9 mouse cellular contexts compared by ENCODE assay signal in the genomic region with DNA sequence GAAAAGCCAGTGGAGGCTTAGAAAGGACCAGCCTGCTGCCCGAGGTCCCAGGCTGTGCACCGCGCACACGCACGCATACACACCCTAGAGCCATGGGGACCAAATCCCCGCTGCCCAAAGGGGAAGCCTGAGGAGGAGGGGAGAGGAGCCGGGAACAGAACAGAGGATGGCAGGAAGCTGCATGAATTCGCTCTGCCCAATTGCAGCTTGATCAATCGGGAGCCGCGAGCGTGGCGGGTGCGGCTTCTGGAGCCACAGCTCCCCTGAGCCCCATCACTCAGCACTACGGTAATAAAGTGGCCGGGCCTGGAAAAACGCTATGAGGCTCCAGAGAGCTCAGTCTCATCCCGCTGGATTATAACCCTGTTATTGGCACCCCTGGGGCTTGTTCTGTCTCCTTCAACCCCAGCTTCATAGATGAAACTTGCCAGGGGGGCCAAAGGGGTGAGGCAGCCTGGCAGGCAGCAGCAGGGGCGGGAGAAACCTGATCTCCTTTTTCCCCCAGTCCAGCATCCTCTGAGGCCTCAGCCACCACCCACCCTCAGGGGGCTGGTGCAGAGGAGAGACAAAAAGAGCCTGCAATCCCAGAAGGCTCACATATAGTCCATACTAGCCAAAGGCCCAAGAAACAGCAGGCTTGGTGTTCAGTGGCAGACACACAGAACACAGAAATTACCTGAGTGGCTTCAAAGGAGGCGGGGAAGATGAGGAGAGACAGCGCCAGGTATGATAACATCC. TPM values are rescaled to one million over a fixed set of nuclear protein-coding genes. Genes with fewer than 3 reads are reported as not detected.
DNase-seq lines count a peak whose midpoint lies in the region; ATAC-seq lines count a peak whose summit lies in the region.
"Had no signal": no experiment of that assay in that cellular context is flagged by ENCODE, and none has a peak within 500 bp of the region (broad histone marks: within the 10 kb centered on the region; RNA-seq: fewer than 3 reads in every experiment).

No protein-coding gene starts in this region.

- H3K36me3 ChIP-seq in limb, embryonic 11.5 days (ENCODE audit: control insufficient read depth, insufficient read depth, low read length), result no peaks in the 10 kb centered on the region
- H3K36me3 ChIP-seq in stomach, embryonic 16.5 days (ENCODE audit: control insufficient read depth, insufficient read depth, low read length), result no peaks in the 10 kb centered on the region

- no peaks in the 10 kb centered on the region for H3K27me3 ChIP-seq in limb, embryonic 11.5 days (ENCODE audit: control insufficient read depth, insufficient read depth, low read length)
- H3K27me3 ChIP-seq in stomach, embryonic 16.5 days (ENCODE audit: control insufficient read depth, insufficient read depth, low read length), result peaks cover 10% of the 10 kb centered on the region; the same call in 1 of the 2 replicates

- H3K9ac ChIP-seq in limb, embryonic 11.5 days (ENCODE audit: low read length), result no peak overlapping the region
- peak overlapping the region; percentile 16; the same call in 1 of the 2 replicates for H3K9ac ChIP-seq in stomach, embryonic 16.5 days (ENCODE audit: low read length)
- H3K9ac ChIP-seq: liver, embryonic 14.5 days had no signal

- H3K4me2 ChIP-seq in limb, embryonic 11.5 days (ENCODE audit: low read depth, severe bottlenecking), result peak overlapping the region; percentile 48
- peak overlapping the region; percentile 17 for H3K4me2 ChIP-seq in stomach, embryonic 16.5 days (ENCODE audit: low read depth, low read length)

- H3K4me3 ChIP-seq in limb, embryonic 11.5 days (ENCODE audit: low read depth, low read length), result no peak overlapping the region
- no peak overlapping the region for H3K4me3 ChIP-seq in stomach, embryonic 16.5 days (replicated peaks; ENCODE audit: low read length)

- DNase-seq in cerebellum, adult 8-10 months, result peak; percentile 9
- no peak for DNase-seq in cerebellum, postnatal 4 days (ENCODE audit: low spot score in 2 of 2)
- peak; percentile 18 for DNase-seq in right cerebral cortex, postnatal 4 days
- no peak for DNase-seq in right cerebral cortex, postnatal 36 days (ENCODE audit: low spot score in 2 of 2)
- peak; percentile 57 for DNase-seq in limb, embryonic 11.5 days (ENCODE audit: low spot score)
- DNase-seq in liver, result no peak
- DNase-seq in left cerebral cortex, adult 8-10 months (ENCODE audit: low spot score in 2 of 2), result no peak

- WGBS in limb, embryonic 11.5 days, result 10% methylated on average over 21 of the region's 21 CpGs
- WGBS in stomach, embryonic 16.5 days, result 17% methylated on average over 21 of the region's 21 CpGs

- peaks cover 8% of the 10 kb centered on the region for H3K4me1 ChIP-seq in limb, embryonic 11.5 days (ENCODE audit: control insufficient read depth, insufficient read depth, low read length)
- peaks cover 14% of the 10 kb centered on the region for H3K4me1 ChIP-seq in stomach, embryonic 16.5 days (ENCODE audit: control insufficient read depth, insufficient read depth, low read length)

- H3K27ac ChIP-seq in limb, embryonic 11.5 days (replicated peaks; ENCODE audit: low read depth, low read length), result no peak overlapping the region
- H3K27ac ChIP-seq in stomach, embryonic 16.5 days (ENCODE audit: low read length), result no peak overlapping the region
- H3K27ac ChIP-seq: liver, embryonic 14.5 days had no signal

- H3K9me3 ChIP-seq in limb, embryonic 11.5 days (ENCODE audit: control insufficient read depth, low read length), result no peaks in the 10 kb centered on the region
- H3K9me3 ChIP-seq in stomach, embryonic 16.5 days (replicated peaks; ENCODE audit: control insufficient read depth, low read length), result no peaks in the 10 kb centered on the region

- ATAC-seq in limb, embryonic 11.5 days (ENCODE audit: insufficient number of reproducible peaks, low FRiP score, low TSS enrichment, low read depth), result 0 out of 2 replicates have a peak, but pooled peaks have one; percentile 60
- ATAC-seq in stomach, embryonic 16.5 days (ENCODE audit: insufficient read depth, low FRiP score), result no peak

RNA-seq across cellular contexts. Expression of gene Lingo1, which starts 29.4 kb away (rescaled TPM):
- polyA plus RNA-seq in limb, embryonic 11.5 days (2014; fragmentation: Nextera tagmentation; extraction: Ambion mirVana), result 0.93 and 1.1 TPM in 2 replicates
- 1.8 and 3.2 TPM in 2 replicates for polyA plus RNA-seq in stomach, embryonic 16.5 days (2015; fragmentation: Nextera tagmentation; extraction: Ambion mirVana)
- total RNA-seq in left cerebral cortex, adult 8-10 months (2022), result 100 to 1,000 TPM; 330 to 366 (median 356) TPM

RNA-seq across cellular contexts. Expression of gene Odf3l1, which starts 38.8 kb away (rescaled TPM):
- polyA plus RNA-seq in limb, embryonic 11.5 days (2014; fragmentation: Nextera tagmentation; extraction: Ambion mirVana), result 0.41 and 0.77 TPM in 2 replicates
- polyA plus RNA-seq in stomach, embryonic 16.5 days (2015; fragmentation: Nextera tagmentation; extraction: Ambion mirVana), result 1.2 and 1.3 TPM in 2 replicates
- under 1 TPM in 2 of 4 experiments, not detected in 2; 0.30 to 0.37 TPM for total RNA-seq in left cerebral cortex, adult 8-10 months (2022)
- polyA plus RNA-seq: liver, embryonic 14.5 days had no signal

RNA-seq across cellular contexts. Expression of gene Cspg4, which starts 39.2 kb away (rescaled TPM):
- polyA plus RNA-seq in limb, embryonic 11.5 days (2014; fragmentation: Nextera tagmentation; extraction: Ambion mirVana), result 5.4 and 5.5 TPM in 2 replicates
- polyA plus RNA-seq in stomach, embryonic 16.5 days (2015; fragmentation: Nextera tagmentation; extraction: Ambion mirVana), result 24.0 and 28.1 TPM in 2 replicates
- total RNA-seq in left cerebral cortex, adult 8-10 months (2022), result 10 to 100 TPM; 14.2 to 17.9 (median 15.9) TPM

Comparison
In these comparisons a context has a peak if more than half of its experiments do, and no peak if none do; other contexts are left out.
1. DNase-seq: peak in cerebellum, adult 8-10 months (single experiment), right cerebral cortex, postnatal 4 days (single experiment) and limb, embryonic 11.5 days (single experiment); none in cerebellum, postnatal 4 days (0 of 2), right cerebral cortex, postnatal 36 days (0 of 2), liver (single experiment) and left cerebral cortex, adult 8-10 months (0 of 2).